Mouse (Mus musculus) spleen, adult 2 months (tissue): ENCODE data around the gene Tomm7.

Experiments used
- CTCF ChIP-seq: fragments of 200-500 bp; IDR thresholded peaks from 2 replicates; pipeline ENCODE4 v1.5.1; 2011; ENCODE audit warnings: mild to moderate bottlenecking, inconsistent platforms; ENCODE audit not compliant: insufficient read depth, insufficient read length, insufficient replicate concordance; ENCODE audit errors: extremely low read depth
- POLR2A ChIP-seq: fragments of 200-500 bp; IDR thresholded peaks from 2 replicates; pipeline ENCODE4 v1.6.1; 2011; ENCODE audit warnings: low read depth, low read length, inconsistent platforms

DNA sequence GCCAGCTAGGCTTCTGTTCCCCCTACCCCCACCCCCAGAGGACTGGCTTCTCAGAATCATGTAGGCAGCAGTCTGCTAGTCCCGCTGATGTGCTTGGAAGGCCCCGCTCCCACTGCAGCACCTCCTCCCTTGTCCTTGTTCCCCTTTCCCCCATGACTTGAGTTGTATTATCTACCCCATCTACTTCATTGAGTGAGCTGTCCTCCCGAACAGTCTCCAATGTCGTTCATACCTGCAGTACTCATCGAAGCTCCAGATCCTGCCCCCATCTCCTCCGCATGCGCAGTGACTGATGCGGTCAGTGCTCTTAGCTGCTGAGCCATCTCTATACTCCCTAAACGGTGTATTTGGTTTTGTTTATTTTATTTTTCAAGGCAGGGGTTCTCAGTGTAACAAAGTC, 17.8 kb upstream of the Tomm7 start:
- TF ChIP-seq POLR2A = no peak
- TF ChIP-seq CTCF = no peak
